Mouse (Mus musculus) CD4-positive, CD25-positive, alpha-beta regulatory T cell, adult 2 months (primary cell): ENCODE measurements at regions not wholly inside any gene's neighbourhood (a gene's known extent, or its start where the extent isn't known, plus 50 kb on each side); places are given as distances from the start of the nearest gene placed in this dataset.
"Not testable (repeated sequence)": the region's sequence is repeated elsewhere in the genome, so short reads cannot be mapped to it uniquely, and the experiment has no call there.

Source experiments
- DNase-seq: peaks from one replicate; pipeline ENCODE4 v3.0.0-alpha.2; 2012; ENCODE audit warnings: low read depth, low spot score

GRCm38 (mm10) chr17:4868861-4869260, 125.3 kb upstream of the Arid1b start:
- DNase-seq: no peak

- DNase-seq: no peak
Measured at GRCm38 (mm10) chr17:4871267-4871666, 122.9 kb upstream of the Arid1b start.

- no peak for DNase-seq
Measured at GRCm38 (mm10) chr17:4874459-4874858, 119.7 kb upstream of the Arid1b start.

- DNase-seq: no peak
Measured at GRCm38 (mm10) chr17:4875086-4876046, 118.8 kb upstream of the Arid1b start.

GRCm38 (mm10) chr17:4876431-4876830, 117.7 kb upstream of the Arid1b start:
- DNase-seq: no peak

DNA sequence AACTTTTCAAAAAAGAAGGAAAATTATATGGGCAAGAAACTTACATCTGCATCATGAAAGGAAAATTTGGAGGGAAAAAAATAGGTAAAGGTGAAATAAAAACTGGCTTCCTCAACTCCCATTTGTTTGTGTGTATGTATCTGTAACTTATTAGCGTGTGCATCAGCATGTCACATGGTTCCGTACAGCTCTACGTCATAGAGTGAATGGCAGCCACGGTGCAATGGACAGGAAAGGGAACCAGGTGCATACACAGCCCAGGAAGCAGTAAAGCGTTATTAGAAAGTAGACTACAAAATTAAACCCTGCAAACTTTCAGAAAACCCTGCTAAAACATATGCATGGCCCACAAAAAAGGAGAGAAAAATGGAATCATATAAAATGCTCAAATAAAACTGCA, 112.7 kb upstream of the Arid1b start:
- DNase-seq: no peak

DNA sequence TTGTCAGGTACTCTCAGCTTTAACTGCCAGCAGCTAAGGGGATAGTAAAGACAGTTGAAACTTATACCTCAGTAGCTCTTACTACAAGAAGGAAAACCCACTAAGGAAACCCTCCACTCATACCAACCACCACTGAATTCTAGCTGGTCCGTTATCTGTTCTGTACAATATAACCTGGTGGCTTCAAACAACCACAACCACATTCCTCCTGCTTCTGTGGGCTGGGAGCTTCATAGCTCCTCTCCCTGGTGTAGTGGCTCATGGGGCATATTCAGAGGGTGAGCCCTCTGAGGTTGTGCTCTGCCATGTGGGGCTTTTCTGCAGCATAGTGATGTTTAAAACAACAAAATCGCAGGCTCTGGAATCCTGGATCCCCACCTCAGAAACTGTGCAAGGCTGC, 110.0 kb upstream of the Arid1b start:
- DNase-seq: no peak

DNA sequence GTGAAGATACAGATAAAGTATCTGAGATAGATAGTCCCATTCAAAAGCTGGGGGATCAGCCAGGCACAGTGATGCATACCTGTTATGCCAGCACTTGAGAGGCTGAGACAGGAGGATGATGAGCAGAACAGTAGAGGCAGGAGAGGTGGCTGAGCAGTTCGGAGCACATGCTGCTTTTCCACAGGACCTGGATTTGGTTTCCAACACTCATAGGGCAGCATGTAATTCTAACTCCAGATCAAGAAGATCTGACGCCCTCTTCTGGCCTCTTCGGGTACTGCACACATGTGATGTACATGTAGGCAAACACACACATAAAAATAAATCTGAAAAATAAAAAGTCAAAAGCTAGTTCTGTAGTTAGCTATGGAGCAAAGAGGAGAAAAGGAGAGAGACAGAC, 109.4 kb upstream of the Arid1b start:
- peak; percentile 30 for DNase-seq

DNA sequence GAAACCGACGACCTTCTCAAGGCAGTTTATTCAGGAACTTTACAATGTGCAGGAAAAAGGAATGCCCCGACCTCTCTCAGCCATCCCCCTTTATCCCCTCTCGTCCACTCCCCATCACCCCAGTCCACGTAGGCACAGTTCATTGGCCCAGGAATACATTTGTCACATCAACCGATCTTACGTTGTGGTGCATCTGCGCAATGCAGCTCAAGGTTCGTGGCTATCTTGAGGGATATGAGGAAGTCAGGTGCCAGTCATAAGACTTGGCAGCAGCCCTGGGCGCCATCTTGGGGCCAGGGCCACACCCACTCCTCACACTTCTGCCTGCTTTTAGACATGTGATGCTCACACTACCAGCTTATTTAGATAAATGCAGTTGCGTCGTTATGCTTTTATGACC, 106.8 kb upstream of the Arid1b start:
- DNase-seq: not testable (repeated sequence)

DNA sequence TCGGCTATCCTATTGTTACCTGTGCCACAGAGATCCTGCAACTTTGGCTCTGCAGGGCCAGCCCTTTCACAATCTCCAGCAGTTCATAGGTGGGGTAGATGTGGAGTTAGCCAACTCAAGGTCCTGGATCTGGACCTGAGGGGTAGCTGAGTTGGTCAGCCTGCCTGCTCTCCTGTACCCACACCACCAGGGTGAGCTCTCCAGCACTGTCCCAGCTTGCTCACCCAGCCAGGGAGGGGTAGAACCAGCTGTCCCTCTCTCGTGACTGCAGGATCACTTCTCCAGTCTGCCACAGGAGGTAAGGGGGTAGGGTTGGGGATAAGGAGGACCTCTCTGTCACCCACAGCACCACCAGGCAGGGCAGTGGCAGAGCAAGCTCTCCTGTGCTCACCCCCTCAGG, 104.6 kb upstream of the Arid1b start:
- no peak for DNase-seq

DNA sequence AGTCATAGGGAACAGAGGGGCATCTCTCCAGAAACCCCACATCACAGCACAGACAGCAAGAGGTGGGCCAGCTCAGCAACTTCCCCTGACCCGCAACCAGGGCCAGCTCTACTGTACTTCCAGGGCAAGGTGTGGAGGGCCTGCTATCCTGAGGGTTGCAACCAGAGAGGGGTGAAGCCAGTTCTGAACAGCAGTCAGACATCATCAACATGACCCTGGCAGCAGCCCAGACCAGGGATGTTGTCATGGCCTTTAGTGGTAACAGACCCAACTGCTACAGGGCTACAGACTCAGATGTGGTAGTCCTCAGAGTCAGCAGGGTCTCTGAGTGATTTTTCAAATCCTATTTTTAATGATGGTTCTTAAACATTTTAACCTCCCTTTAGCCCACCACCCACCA, 104.0 kb upstream of the Arid1b start:
- no peak for DNase-seq

- DNase-seq: no peak
Measured at GRCm38 (mm10) chr17:4891576-4891975, 102.6 kb upstream of the Arid1b start.

DNA sequence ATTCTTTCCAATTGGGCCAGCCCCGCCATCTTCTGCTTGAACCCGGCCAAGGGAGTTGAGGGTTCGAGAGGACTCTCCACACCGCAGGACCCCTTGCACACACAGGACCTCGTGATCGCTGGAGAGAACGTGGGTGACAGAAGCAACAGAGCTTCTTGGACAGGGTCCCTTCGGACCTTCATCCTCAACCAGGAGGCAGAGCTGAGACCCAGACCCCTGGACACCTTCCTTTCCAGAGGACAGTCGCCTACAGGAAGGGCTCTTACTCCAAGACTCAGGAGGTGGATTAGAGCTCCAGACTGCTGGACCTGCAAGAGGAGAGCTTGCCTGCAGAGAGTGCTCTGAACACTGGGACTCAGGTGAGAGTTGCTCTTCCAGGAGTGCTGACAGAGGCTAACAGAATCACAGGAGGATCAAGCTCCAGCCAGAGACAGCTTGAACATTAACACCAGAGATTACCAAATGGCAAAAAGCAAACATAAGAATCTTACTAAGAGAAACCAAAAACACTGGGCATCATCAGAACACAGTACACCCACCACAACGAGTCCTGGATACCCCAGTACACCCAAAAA, 99.3 kb upstream of the Arid1b start:
- not testable (repeated sequence) for DNase-seq

DNA sequence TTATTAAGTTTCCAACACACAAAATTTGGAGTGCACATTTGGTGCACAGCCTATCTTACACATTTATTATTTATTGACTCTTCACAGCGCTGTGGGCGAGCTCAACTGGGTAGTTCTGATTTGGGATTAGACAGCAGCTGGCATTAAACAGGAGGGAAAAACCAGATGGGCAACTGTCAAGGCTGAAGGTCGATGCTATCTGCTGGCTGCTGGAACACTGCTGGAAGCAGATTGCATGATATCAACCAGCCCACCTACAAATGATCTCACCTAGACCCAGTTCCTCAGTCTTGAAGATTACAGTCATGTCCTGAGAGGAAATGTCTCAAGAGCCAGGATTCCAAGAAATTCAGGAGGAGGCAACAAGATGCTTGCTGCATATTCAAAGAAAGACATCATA, 91.0 kb upstream of the Arid1b start:
- no peak for DNase-seq

DNA sequence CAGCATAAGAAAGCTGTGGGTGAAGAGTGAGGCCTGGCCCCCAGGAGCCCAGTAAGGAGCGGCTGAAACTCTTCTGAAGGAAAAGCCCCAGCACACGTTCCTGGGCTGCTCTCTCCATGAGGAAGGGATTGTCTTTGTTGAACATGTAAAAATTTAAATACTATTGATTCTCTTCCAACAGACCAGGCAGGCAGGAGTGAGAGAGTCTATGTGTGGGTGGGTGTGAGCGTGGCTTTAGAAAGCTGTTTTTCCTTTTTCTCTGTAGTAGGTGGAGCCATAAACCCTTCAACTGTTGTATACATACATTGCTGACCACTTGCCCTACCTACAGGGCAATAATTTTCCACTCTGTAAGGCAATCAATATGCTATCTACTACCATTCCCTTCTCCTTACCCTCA, 87.6 kb upstream of the Arid1b start:
- DNase-seq: no peak

- DNase-seq: peak; percentile 54
Measured at GRCm38 (mm10) chr17:4907181-4907752, 86.9 kb upstream of the Arid1b start.

DNA sequence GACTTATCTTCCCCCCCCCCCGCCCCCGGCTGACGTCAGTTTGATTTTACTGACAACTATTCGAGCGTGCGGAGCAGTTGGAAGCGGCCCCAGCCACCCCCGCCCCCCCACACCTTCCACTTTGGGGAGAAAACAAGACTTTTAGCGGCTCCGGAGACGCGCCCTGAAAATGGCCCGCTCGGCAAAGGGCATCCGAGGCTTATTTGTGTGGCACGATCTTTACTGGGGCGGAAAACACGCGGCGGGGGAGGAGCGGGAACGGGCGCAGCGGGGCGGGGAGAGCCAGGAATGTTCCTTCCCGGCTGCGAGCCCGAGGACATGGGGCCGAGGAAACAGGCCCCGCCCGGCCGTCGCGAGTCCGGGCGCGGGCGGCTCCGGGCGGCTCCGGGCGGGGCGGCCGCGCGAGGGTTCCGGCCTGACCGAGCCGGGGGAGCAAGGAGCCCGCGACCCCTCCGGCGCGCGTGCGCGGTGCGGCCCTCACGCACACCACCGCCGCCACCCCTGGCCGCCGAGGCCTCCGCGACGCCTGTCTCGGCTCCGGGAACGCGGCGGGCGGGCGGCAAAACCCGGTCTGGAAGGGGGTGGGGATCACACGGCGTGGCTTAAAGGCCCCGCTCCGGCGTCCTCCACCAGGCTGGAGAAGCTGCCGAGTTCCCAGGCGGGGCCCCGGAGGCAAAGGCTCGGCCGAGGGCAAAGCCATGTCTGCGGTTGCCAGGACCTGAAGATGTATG, 86.1 kb upstream of the Arid1b start:
- peak; percentile 90 for DNase-seq

GRCm38 (mm10) chr17:4908572-4908965, 85.6 kb upstream of the Arid1b start:
- DNase-seq: no peak

- DNase-seq: no peak
Measured at GRCm38 (mm10) chr17:4910182-4910581, 84.0 kb upstream of the Arid1b start.

DNA sequence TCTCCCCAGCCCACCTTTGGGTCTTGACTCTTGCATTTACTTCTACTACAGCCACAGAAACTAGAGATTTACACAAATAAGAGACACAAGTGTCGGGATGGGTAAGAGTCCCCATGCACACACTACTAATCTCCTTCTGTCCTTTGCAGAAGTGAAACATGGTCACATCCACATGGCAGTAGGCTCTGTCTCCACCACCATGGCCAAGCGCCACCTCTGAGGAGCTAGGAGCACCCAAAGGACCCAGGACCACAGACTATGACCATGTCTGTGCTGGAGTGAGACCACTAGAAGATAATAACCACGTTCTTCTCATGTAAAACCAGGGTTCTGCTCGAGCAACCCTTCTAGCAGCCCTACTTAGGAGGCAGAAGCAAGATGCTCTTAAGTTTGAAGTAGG, 81.1 kb upstream of the Arid1b start:
- no peak for DNase-seq

- DNase-seq: no peak
Measured at GRCm38 (mm10) chr17:4919866-4920495, 74.2 kb upstream of the Arid1b start.

DNA sequence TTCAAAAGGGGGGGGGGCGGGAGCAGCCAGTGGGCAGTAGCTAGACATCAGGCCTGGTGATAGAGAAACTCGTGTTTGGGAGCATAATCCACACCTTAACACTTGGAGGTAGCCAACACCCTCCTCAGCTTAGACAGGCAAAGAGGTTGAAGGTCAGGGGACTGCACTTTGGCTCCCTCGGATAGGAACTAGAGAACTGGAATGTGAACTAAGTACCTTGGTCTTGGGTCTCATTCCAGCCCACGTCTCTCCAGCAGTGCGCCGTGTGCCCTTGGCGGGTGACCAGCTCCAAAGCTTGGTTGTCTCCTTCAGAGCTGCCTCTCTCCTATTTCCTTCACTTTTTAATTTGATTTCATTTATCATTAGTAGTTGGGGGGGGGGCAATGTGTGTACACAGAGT, 73.0 kb upstream of the Arid1b start:
- no peak for DNase-seq
